Mouse (Mus musculus): ENCODE results near the gene Olfr1471. TPM values are rescaled to one million over a fixed set of nuclear protein-coding genes. Genes with fewer than 3 reads are reported as not detected.
"Not testable (repeated sequence)": the region's sequence is repeated elsewhere in the genome, so short reads cannot be mapped to it uniquely, and the experiment has no call there.

Gene Olfr1471
- not detected in 2 replicates for polyA plus RNA-seq (2016; fragmentation: Nextera tagmentation; extraction: Ambion mirVana)

- ATAC-seq (ENCODE audit: insufficient number of reproducible peaks, insufficient read depth, low FRiP score, low TSS enrichment); H3K9me3 ChIP-seq; H3K4me3 ChIP-seq; H3K27me3 ChIP-seq; H3K27ac ChIP-seq; H3K9ac ChIP-seq; H3K4me1 ChIP-seq; H3K36me3 ChIP-seq; H3K4me2 ChIP-seq (replicated peaks): not testable (repeated sequence)
- 68% methylated on average over 2 of the region's 2 CpGs for WGBS
These were observed at the start of gene Olfr1471 for GRCm38 (mm10) chr19:13443109-13443508. Gene Olfr1471, plus strand, starts transcription at chr19:13443409.

- Histone ChIP-seq H3K27me3 (no peaks in the 10 kb centered on the region), H3K27ac (no peak within 1 kb of the TSS), H3K4me3 (no peak within 1 kb of the TSS), H3K9me3 (no peaks in the 10 kb centered on the region), H3K9ac (no peak within 1 kb of the TSS), H3K4me1 (no peaks in the 10 kb centered on the region), H3K4me2 (replicated peaks) (no peak within 1 kb of the TSS), H3K36me3 (no peaks in the 10 kb centered on the region)
- no peak for ATAC-seq (ENCODE audit: insufficient number of reproducible peaks, insufficient read depth, low FRiP score, low TSS enrichment)
- 89% methylated on average over 2 of the region's 2 CpGs for WGBS
These were observed 35.7 kb upstream of the Olfr1471 start, which contains the start of gene Olfr1469 for GRCm38 (mm10) chr19:13407549-13407948. Gene Olfr1469, plus strand, starts transcription at chr19:13407849.

GRCm38 (mm10) chr19:13455986-13456385, 12.8 kb downstream of the Olfr1471 start, which contains the start of gene Olfr1472:
Gene Olfr1472, minus strand, starts transcription at chr19:13456086.
- no peaks in the 10 kb centered on the region for H3K4me1 ChIP-seq
- no peaks in the 10 kb centered on the region for H3K36me3 ChIP-seq
- no peak within 1 kb of the TSS for H3K4me3 ChIP-seq
- H3K27ac ChIP-seq, result no peak within 1 kb of the TSS
- ATAC-seq (ENCODE audit: insufficient number of reproducible peaks, insufficient read depth, low FRiP score, low TSS enrichment), result no peak
- 0 out of 2 replicates have a peak, but pooled peaks cover 3% of the 10 kb centered on the region for H3K9me3 ChIP-seq
- H3K9ac ChIP-seq, result no peak within 1 kb of the TSS
- H3K4me2 ChIP-seq (replicated peaks), result no peak within 1 kb of the TSS
- 64% methylated on average over 1 of the region's 1 CpGs for WGBS
- no peaks in the 10 kb centered on the region for H3K27me3 ChIP-seq

GRCm38 (mm10) chr19:13469265-13469664, 26.1 kb downstream of the Olfr1471 start, which contains the start of gene Olfr1474:
Gene Olfr1474, plus strand, starts transcription at chr19:13469565.
- not testable (repeated sequence) for H3K4me1 ChIP-seq; H3K36me3 ChIP-seq; H3K4me3 ChIP-seq; H3K27me3 ChIP-seq; H3K27ac ChIP-seq; H3K4me2 ChIP-seq (replicated peaks); H3K9me3 ChIP-seq; ATAC-seq (ENCODE audit: insufficient number of reproducible peaks, insufficient read depth, low FRiP score, low TSS enrichment); H3K9ac ChIP-seq
- 79% methylated on average over 4 of the region's 4 CpGs for WGBS

DNA sequence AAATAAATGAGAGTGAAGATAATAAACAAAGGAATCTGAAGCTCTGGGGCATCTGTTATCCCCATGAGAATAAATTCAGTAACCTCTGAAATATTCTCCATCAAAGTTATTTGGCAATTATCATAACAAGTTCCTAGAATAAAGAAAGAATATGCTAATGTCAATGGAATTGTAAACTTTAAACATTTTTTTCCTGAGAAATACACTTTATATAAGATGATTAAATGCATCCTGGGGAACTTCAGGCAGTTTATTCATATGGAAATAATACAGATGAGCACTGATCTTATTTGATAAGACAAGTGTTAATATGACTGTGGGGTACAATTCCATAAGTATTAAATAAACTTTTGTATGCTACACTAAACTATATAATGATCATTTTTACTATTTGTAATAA, 36.9 kb downstream of the Olfr1471 start, which contains the start of gene Olfr1475:
TSS of gene Olfr1475 (minus strand) at position 101 of the 400 bp plus-strand sequence.
- Histone ChIP-seq H3K9me3 (no peaks in the 10 kb centered on the region), H3K36me3 (no peaks in the 10 kb centered on the region), H3K27ac (no peak within 1 kb of the TSS), H3K4me2 (replicated peaks) (no peak within 1 kb of the TSS), H3K27me3 (no peaks in the 10 kb centered on the region), H3K4me1 (no peaks in the 10 kb centered on the region), H3K9ac (no peak within 1 kb of the TSS), H3K4me3 (no peak within 1 kb of the TSS)
- no peak for ATAC-seq (ENCODE audit: insufficient number of reproducible peaks, insufficient read depth, low FRiP score, low TSS enrichment)

DNA sequence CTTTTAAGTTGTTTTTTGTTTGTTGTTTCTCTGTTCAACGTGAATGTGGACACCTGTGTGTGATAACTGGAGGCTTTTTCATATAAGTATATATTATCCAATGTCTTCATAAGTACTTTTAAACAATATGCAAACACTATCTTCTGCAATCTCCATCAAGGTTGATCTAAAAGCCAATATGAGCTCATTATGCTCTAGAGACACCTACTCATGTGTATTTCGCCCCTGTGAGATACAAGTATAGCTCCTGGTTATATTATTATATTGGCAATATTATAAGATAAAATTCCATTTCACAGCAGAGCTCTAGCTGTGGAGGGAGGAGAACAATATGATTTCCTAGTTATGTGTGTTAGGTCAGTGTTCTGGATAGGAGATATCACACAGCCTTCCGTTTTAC, 57.0 kb downstream of the Olfr1471 start, which contains the start of gene Olfr1477:
TSS of gene Olfr1477 (plus strand) at position 301 of the 400 bp plus-strand sequence.
- no peak for ATAC-seq (ENCODE audit: insufficient number of reproducible peaks, insufficient read depth, low FRiP score, low TSS enrichment)
- Histone ChIP-seq H3K27ac (no peak within 1 kb of the TSS), H3K4me3 (no peak within 1 kb of the TSS), H3K27me3 (no peaks in the 10 kb centered on the region), H3K4me1 (no peaks in the 10 kb centered on the region), H3K4me2 (replicated peaks) (no peak within 1 kb of the TSS), H3K9me3 (0 out of 2 replicates have a peak, but pooled peaks cover 2% of the 10 kb centered on the region), H3K9ac (no peak within 1 kb of the TSS), H3K36me3 (no peaks in the 10 kb centered on the region)
- 74% methylated on average over 3 of the region's 3 CpGs for WGBS

Other genes starting within 250 kb of the Olfr1471 start
- not detected in 2 replicates for gene Olfr1463, start 212.1 kb upstream of the Olfr1471 start, polyA plus RNA-seq (2016; fragmentation: Nextera tagmentation; extraction: Ambion mirVana)
- gene Olfr1465, start 127.9 kb upstream of the Olfr1471 start, polyA plus RNA-seq (2016; fragmentation: Nextera tagmentation; extraction: Ambion mirVana), result not detected in 2 replicates
- not detected in 2 replicates for gene Olfr1466, start 104.5 kb upstream of the Olfr1471 start, polyA plus RNA-seq (2016; fragmentation: Nextera tagmentation; extraction: Ambion mirVana)
- not detected in 2 replicates for gene Olfr1467, start 81.2 kb upstream of the Olfr1471 start, polyA plus RNA-seq (2016; fragmentation: Nextera tagmentation; extraction: Ambion mirVana)
- gene Olfr1469, start 35.6 kb upstream of the Olfr1471 start, polyA plus RNA-seq (2016; fragmentation: Nextera tagmentation; extraction: Ambion mirVana), result not detected in 2 replicates
- gene Olfr1472, start 12.7 kb downstream of the Olfr1471 start, polyA plus RNA-seq (2016; fragmentation: Nextera tagmentation; extraction: Ambion mirVana), result not detected in 2 replicates
- not detected in 2 replicates for gene Olfr1474, start 26.2 kb downstream of the Olfr1471 start, polyA plus RNA-seq (2016; fragmentation: Nextera tagmentation; extraction: Ambion mirVana)
- not detected in 2 replicates for gene Olfr1475, start 36.8 kb downstream of the Olfr1471 start, polyA plus RNA-seq (2016; fragmentation: Nextera tagmentation; extraction: Ambion mirVana)
- gene Olfr1477, start 57.1 kb downstream of the Olfr1471 start, polyA plus RNA-seq (2016; fragmentation: Nextera tagmentation; extraction: Ambion mirVana), result not detected in 2 replicates
- gene Olfr1480, start 84.5 kb downstream of the Olfr1471 start, polyA plus RNA-seq (2016; fragmentation: Nextera tagmentation; extraction: Ambion mirVana), result not detected in 2 replicates
- gene Olfr1484, start 140.1 kb downstream of the Olfr1471 start, polyA plus RNA-seq (2016; fragmentation: Nextera tagmentation; extraction: Ambion mirVana), result not detected in 2 replicates
- not detected in 2 replicates for gene Olfr1487, start 174.0 kb downstream of the Olfr1471 start, polyA plus RNA-seq (2016; fragmentation: Nextera tagmentation; extraction: Ambion mirVana)
- gene Olfr1489, start 188.2 kb downstream of the Olfr1471 start, polyA plus RNA-seq (2016; fragmentation: Nextera tagmentation; extraction: Ambion mirVana), result not detected in 2 replicates
- gene Olfr1490, start 207.7 kb downstream of the Olfr1471 start, polyA plus RNA-seq (2016; fragmentation: Nextera tagmentation; extraction: Ambion mirVana), result not detected in 2 replicates